In genomic region chr1:72824707-72825101, GRCm38 (mm10) we compare ENCODE assay signal across 8 mouse cellular contexts. TPM values are rescaled to one million over a fixed set of nuclear protein-coding genes. Genes with fewer than 3 reads are reported as not detected.
DNase-seq lines count a peak whose midpoint lies in the region; ATAC-seq lines count a peak whose summit lies in the region.

No protein-coding gene starts in this region.

- peak overlapping the region; percentile 59 for H3K4me3 ChIP-seq in heart, embryonic 12.5 days
- peak overlapping the region; percentile 91 for H3K4me3 ChIP-seq in hindbrain, embryonic 15.5 days
- H3K4me3 ChIP-seq in midbrain, embryonic 15.5 days: peak overlapping the region; percentile 81

- H3K36me3 ChIP-seq in heart, embryonic 12.5 days: no peaks in the 10 kb centered on the region
- no peaks in the 10 kb centered on the region for H3K36me3 ChIP-seq in hindbrain, embryonic 15.5 days
- no peaks in the 10 kb centered on the region for H3K36me3 ChIP-seq in midbrain, embryonic 15.5 days (replicated peaks)

- 0 out of 2 replicates have a peak, but pooled peaks cover 3% of the 10 kb centered on the region for H3K27me3 ChIP-seq in heart, embryonic 12.5 days (replicated peaks)
- H3K27me3 ChIP-seq in hindbrain, embryonic 15.5 days: no peaks in the 10 kb centered on the region
- H3K27me3 ChIP-seq in midbrain, embryonic 15.5 days (replicated peaks): no peaks in the 10 kb centered on the region

- H3K4me1 ChIP-seq in heart, embryonic 12.5 days (replicated peaks): peaks cover 35% of the 10 kb centered on the region
- peaks cover 41% of the 10 kb centered on the region for H3K4me1 ChIP-seq in hindbrain, embryonic 15.5 days (replicated peaks)
- peaks cover 38% of the 10 kb centered on the region for H3K4me1 ChIP-seq in midbrain, embryonic 15.5 days

- H3K4me2 ChIP-seq in heart, embryonic 12.5 days: peak overlapping the region; percentile 97
- H3K4me2 ChIP-seq in hindbrain, embryonic 15.5 days: peak overlapping the region; percentile 86
- peak overlapping the region; percentile 92 for H3K4me2 ChIP-seq in midbrain, embryonic 15.5 days

- under 1% methylated on average over 37 of the region's 37 CpGs for WGBS in heart, embryonic 12.5 days
- 0% methylated on average over 33 of the region's 37 CpGs for WGBS in hindbrain, embryonic 15.5 days
- under 1% methylated on average over 37 of the region's 37 CpGs for WGBS in midbrain, embryonic 15.5 days

- H3K9me3 ChIP-seq in heart, embryonic 12.5 days (replicated peaks): no peaks in the 10 kb centered on the region
- no peaks in the 10 kb centered on the region for H3K9me3 ChIP-seq in hindbrain, embryonic 15.5 days
- no peaks in the 10 kb centered on the region for H3K9me3 ChIP-seq in midbrain, embryonic 15.5 days

- intact Hi-C loops in heart, postnatal 14 days (cut with DNase I): no loop called here

- DNase-seq in heart, postnatal 14 days: no peak
- DNase-seq in urinary bladder, postnatal 25 days (ENCODE audit: low spot score): peak; percentile 12
- DNase-seq in urinary bladder, postnatal 10 days (ENCODE audit: low spot score): no peak
- no peak for DNase-seq in thymus, postnatal 25 days
- DNase-seq in B cell, adult 2 months: no peak

- ATAC-seq in heart, embryonic 12.5 days (ENCODE audit: insufficient number of reproducible peaks, low FRiP score): peak; percentile 13; the same call in 1 of the 2 replicates
- peak; percentile 59 for ATAC-seq in hindbrain, embryonic 15.5 days (ENCODE audit: low FRiP score, low read depth)
- peak; percentile 62 for ATAC-seq in midbrain, embryonic 15.5 days (replicated peaks)

- H3K9ac ChIP-seq in heart, embryonic 12.5 days: peak overlapping the region; percentile 74
- peak overlapping the region; percentile 86 for H3K9ac ChIP-seq in hindbrain, embryonic 15.5 days
- peak overlapping the region; percentile 78 for H3K9ac ChIP-seq in midbrain, embryonic 15.5 days

- no peak overlapping the region for H3K27ac ChIP-seq in heart, embryonic 12.5 days (ENCODE audit: poor library complexity, severe bottlenecking)
- H3K27ac ChIP-seq in hindbrain, embryonic 15.5 days (replicated peaks): peak overlapping the region; percentile 82
- peak overlapping the region; percentile 83 for H3K27ac ChIP-seq in midbrain, embryonic 15.5 days

RNA-seq across cellular contexts. Expression of gene Igfbp2, which starts 0.4 kb away (rescaled TPM):
- polyA plus RNA-seq in heart, embryonic 12.5 days (2016; fragmentation: Nextera tagmentation; extraction: Ambion mirVana): 91.7 and 93.5 TPM in 2 replicates
- 1 to 10 TPM; 1.1 to 1.3 TPM for total RNA-seq in heart, postnatal 14 days (2021)
- 463 and 473 TPM in 2 replicates for polyA plus RNA-seq in hindbrain, embryonic 15.5 days (2015; fragmentation: Nextera tagmentation; extraction: Ambion mirVana)
- 329 and 430 TPM in 2 replicates for polyA plus RNA-seq in midbrain, embryonic 15.5 days (2015; fragmentation: Nextera tagmentation; extraction: Ambion mirVana)

RNA-seq across cellular contexts. Expression of gene Igfbp5, which starts 50.0 kb away (rescaled TPM):
- polyA plus RNA-seq in heart, embryonic 12.5 days (2016; fragmentation: Nextera tagmentation; extraction: Ambion mirVana): 179 and 184 TPM in 2 replicates
- total RNA-seq in heart, postnatal 14 days (2021): 100 to 1,000 TPM; 139 to 161 TPM
- polyA plus RNA-seq in hindbrain, embryonic 15.5 days (2015; fragmentation: Nextera tagmentation; extraction: Ambion mirVana): 48.5 and 56.5 TPM in 2 replicates
- 38.4 and 39.6 TPM in 2 replicates for polyA plus RNA-seq in midbrain, embryonic 15.5 days (2015; fragmentation: Nextera tagmentation; extraction: Ambion mirVana)
